Mouse (Mus musculus): ENCODE data around the gene Cpm.

GRCm38 (mm10) chr10:117591766-117592165 lies 37.5 kb upstream of the Cpm start:
- TF ChIP-seq CTCF (IDR thresholded peaks at IDR 0.05; ENCODE audit: low read depth), result no peak
- no peak for TF ChIP-seq EP300 (IDR thresholded peaks at IDR 0.05; ENCODE audit: low read depth)

Data from liver, embryonic 14.5 days (tissue).